Mouse (Mus musculus): Measurements from ENCODE around the gene Peli2.

Gene Peli2

DNA sequence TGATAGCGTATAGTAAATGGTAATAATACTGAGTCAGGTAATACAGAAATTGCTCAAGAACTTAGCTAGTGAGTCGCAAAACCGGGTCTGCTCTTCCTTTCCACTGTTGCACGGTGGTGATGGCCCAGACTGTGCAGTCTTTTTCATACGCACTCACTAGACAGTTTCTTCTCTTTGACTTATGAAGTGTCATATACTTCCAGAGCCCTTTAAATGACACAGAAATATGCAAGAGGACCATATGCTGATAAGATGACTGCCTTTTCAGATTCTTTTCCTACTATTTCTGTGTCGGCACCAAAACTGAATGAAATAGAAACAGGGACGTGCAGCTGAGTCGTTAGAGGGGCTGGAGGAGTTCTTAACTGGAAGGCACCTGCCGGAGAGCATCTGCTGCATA is 102.1 kb downstream of the Peli2 start:
- no peak for DNase-seq (ENCODE audit: low spot score in 2 of 2)

- DNase-seq (ENCODE audit: low spot score in 2 of 2) = no peak
Observed at GRCm38 (mm10) chr14:48224203-48224602, 103.6 kb downstream of the Peli2 start.

GRCm38 (mm10) chr14:48224861-48225300 is 104.3 kb downstream of the Peli2 start:
- DNase-seq (ENCODE audit: low spot score in 2 of 2) = no peak

DNA sequence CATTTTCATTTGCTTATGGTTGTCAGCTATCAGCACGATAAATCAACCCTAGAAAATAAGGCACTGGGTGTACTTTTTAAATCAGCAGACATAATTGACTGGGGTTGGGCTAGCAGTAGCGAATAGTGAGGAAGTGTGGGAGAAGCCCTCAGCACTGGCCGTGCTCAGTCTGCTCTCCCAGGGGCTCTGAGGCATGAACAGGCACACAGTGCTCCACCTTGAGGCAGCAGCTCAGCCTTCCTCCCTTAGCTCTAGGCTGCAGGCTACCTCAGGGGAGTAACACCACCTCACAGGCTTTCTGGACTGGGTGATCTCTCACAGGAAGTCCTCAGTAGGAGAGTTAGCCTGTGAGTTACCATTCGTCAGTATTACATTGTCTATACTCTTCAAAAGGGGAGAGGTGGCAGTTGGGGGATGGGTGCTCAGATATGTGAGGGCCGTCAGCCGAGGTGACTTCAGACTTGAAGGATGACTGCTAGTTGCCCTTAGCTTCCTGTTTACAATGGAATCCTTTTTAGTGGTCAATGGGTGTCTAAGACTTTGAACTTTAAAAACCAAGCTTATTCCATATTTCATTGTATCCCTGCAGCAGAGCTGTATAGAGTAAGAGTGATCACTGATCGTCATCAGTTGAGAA is 105.3 kb downstream of the Peli2 start:
- no peak for DNase-seq (ENCODE audit: low spot score in 2 of 2)

- DNase-seq (ENCODE audit: low spot score in 2 of 2) = no peak
Observed at GRCm38 (mm10) chr14:48226759-48227158, 106.1 kb downstream of the Peli2 start.

GRCm38 (mm10) chr14:48234785-48235519 is 114.3 kb downstream of the Peli2 start:
- DNase-seq (ENCODE audit: low spot score in 2 of 2) = no peak

DNA sequence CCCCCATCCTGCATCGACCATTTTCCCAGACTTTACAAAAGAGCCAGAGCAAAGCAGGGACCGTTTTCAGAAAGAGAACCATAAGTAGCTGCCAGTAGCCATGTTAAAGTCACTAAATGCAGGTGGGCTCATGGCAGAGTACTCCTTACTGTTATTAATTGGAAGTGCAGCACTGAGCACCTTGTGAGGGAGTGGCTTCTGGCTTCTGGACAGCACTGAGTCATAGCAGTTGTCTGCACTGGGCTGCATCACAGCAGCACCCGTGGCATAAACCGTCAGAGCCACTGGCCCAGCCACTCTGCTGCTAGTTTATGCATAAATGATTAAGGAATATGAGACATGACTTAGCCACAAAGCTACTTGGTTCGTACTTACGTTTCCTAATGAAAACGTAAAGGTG is 120.7 kb downstream of the Peli2 start:
- DNase-seq (ENCODE audit: low spot score in 2 of 2) = no peak

GRCm38 (mm10) chr14:48246236-48246635 is 125.6 kb downstream of the Peli2 start:
- DNase-seq (ENCODE audit: low spot score in 2 of 2) = no peak

DNA sequence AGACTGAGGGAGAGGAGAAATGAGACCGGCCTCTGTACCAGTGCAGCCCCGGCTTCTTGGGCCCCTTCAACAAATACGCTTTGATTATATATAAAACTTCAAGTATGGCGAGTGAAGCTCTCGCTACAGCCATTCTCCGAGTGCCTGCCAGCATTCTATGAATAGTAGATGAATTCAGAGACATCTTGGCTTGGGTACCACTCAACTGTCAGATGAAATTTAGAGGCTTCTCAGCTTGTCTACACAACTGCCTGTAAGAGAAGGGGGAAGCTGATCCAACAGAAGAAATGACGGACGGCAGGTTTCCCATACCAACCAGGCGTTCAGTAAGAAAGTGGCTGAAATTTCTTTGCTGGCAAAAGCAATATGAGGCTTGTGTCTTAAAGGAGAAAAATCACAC is 126.3 kb downstream of the Peli2 start:
- DNase-seq (ENCODE audit: low spot score in 2 of 2) = peak in 1 of 2 experiments; percentile 11

- DNase-seq (ENCODE audit: low spot score in 2 of 2) = no peak
Observed at GRCm38 (mm10) chr14:48249459-48249858, 128.8 kb downstream of the Peli2 start.

DNA sequence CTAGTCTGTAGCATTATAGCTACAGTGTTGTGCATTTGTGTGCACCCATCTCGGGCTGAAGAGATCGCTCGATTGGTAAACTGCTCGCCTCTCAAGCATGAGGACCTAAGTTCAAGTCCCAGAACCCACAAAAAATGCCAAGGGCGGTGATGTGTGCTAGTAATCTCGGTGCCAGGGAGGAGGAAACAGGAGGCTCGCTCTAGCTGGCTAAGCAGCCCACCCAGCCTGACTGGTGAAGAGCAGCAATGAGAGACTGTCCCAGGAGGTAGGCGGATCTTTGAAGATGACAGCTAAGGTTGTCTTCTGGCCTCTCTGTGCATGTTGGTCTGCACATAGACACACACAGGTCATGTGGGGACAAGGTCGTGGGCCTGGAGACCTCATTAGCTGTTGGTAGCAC is 129.3 kb downstream of the Peli2 start:
- DNase-seq (ENCODE audit: low spot score in 2 of 2) = no peak

GRCm38 (mm10) chr14:48251381-48251979 is 130.9 kb downstream of the Peli2 start:
- DNase-seq (ENCODE audit: low spot score in 2 of 2) = no peak

DNA sequence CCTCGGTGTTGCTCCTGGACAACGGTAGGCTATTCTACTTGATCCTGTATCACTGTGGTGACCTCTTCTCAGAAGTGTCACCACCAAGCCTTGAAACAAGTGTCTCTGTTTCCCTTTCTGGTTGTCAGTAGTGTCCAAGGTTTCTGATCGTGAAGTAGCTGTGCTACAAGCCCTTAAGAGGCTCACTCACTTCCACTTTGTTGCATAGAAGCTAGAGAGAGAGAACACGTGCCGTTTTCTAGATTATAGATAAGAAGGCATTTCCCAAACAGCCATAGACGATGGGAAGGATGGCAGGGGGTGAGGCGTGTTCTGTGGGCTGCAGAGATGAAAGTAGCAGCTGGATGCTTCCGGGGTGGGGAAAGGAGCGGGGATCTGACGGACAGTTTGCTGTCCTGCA is 132.6 kb downstream of the Peli2 start:
- DNase-seq (ENCODE audit: low spot score in 2 of 2) = no peak

DNA sequence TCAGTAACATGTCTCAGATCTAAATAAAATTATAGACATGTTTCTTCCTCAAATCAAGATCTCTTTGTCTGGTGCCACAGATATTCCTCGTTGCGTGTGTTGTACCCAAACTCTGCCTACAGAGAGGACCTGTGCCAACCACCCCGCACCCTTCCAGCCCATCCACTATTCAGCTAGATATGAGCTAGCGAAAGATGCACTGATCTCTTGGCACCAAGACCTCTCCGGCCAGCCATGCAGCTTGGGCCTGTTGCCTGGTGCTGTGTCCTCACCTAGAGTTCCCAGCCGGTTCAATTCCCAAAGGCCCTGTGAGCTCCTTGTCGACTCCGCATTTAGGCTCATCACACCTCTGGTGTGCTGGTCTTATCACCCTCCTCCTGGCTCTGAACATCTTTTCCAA is 134.1 kb downstream of the Peli2 start:
- DNase-seq (ENCODE audit: low spot score in 2 of 2) = no peak

- DNase-seq (ENCODE audit: low spot score in 2 of 2) = no peak
Observed at GRCm38 (mm10) chr14:48255290-48255689, 134.7 kb downstream of the Peli2 start.

DNA sequence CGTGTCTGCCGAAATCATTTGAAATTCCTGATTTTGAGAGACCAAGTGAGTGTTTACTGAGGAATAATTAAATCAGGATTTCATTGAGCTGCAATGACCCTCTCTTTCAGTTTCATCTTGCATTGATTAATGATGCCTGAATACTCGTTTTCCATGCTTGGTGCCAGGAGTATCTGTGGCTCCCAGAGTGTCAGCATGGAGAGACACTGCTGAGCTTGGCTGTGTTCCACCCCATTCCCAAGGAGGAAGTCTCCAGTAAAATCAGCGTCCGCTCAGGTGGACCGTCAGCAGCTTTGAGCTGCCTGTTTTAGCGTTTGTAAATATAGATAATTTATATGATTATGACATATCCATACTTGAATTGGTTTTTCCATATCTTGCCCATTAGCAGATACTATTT is 137.1 kb downstream of the Peli2 start:
- no peak for DNase-seq (ENCODE audit: low spot score in 2 of 2)

DNA sequence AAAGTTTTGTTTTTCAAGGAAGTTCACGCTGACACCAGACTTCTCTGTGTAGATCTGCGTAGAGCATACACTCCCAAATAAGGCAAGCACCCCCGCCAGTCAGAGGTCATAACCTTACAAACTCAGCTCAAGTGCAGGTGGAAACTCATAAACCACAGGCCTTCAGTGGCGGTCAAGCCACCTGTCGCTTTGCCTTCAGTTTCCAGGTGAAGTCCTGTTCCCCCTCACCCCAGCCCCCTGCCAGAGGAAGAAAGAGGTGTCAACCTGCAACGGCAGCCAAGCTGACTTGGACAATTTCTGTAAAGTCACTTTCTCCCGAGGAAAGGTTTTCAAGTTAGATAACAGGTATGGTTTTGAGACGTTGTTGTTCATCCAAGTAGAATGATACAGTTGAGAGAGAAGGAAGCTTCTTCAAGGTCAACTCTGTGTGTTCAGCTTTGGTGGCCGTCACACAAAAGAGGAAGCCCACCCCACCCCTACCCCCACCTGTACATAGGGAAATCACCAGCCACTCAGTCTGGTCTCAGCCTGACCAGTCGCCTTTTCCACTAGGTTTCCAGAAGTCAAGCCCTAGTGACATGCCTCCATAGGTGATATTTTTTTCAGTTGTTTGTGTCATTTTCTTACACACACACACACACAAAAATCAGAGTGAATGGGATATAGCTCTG is 138.2 kb downstream of the Peli2 start:
- DNase-seq (ENCODE audit: low spot score in 2 of 2) = no peak

GRCm38 (mm10) chr14:48263146-48263545 is 142.5 kb downstream of the Peli2 start:
- DNase-seq (ENCODE audit: low spot score in 2 of 2) = no peak

GRCm38 (mm10) chr14:48266710-48267109 is 146.1 kb downstream of the Peli2 start:
- no peak for DNase-seq (ENCODE audit: low spot score in 2 of 2)

DNA sequence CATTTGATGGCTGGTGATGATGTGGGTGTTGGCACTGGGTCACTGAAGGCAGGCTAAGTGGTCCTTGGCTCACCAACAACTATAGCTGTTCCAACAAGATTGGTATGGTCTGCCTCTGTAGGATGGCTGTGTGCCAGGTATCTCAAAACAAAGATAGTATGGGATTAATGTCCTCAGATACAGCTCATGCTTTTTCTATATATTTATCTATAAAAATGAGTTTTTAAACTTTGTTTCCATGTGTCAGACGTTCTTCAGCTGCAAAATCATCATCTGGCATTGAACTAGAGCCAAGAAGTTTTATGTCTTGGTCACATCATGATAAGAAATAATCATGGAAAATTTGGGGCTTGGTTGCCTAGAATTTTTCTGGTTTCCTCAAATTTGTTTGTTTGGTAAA is 157.7 kb downstream of the Peli2 start:
- DNase-seq (ENCODE audit: low spot score in 2 of 2) = no peak

GRCm38 (mm10) chr14:48286949-48287348 is 166.3 kb downstream of the Peli2 start:
- DNase-seq (ENCODE audit: low spot score in 2 of 2) = no peak

GRCm38 (mm10) chr14:48287581-48287980 is 167.0 kb downstream of the Peli2 start:
- no peak for DNase-seq (ENCODE audit: low spot score in 2 of 2)

DNA sequence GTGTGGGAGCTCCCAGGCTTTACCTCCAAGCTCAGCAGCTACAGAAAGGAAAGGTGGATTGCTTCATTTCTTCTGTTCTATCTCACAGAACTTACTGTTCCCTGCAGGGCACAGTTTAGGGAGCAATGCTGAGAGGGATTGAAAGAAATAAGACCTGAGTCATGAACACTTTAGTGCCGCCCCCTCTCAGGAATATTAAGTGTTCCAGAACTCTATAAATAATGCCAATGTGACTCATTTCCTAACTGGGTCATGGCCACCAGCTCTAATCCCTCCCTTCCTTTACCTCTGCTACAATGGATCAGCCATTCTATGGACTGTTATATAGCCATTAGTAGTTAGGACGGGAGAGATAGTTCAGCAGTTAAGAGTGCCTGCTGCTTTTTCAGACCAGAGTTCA is 168.0 kb downstream of the Peli2 start:
- no peak for DNase-seq (ENCODE audit: low spot score in 2 of 2)

All from urinary bladder, postnatal 4 days (tissue).